Mouse (Mus musculus) hindbrain, embryonic 13.5 days (tissue): ENCODE measurements around the gene Agpat3. TPM values are rescaled to one million over a fixed set of nuclear protein-coding genes. Genes with fewer than 3 reads are reported as not detected.

Experiments used
- ATAC-seq: fragments of 200-750 bp; cut with Nextera tagmentation; 2 replicates; pipeline ENCODE4 v1.8.0; 2017; ENCODE audit warnings: moderate TSS enrichment; ENCODE audit not compliant: low FRiP score
- H3K27ac ChIP-seq: fragments of 300-500 bp; sonication (generic); 2 replicates; pipeline ENCODE4 v1.5.1; 2015; ENCODE audit warnings: inconsistent platforms, mild to moderate bottlenecking, moderate library complexity
- H3K27me3 ChIP-seq: fragments of 300-500 bp; sonication (generic); 2 replicates; pipeline ENCODE4 v1.6.1; 2015; ENCODE audit warnings: mild to moderate bottlenecking, inconsistent platforms
- H3K36me3 ChIP-seq: fragments of 300-500 bp; sonication (generic); 2 replicates; pipeline ENCODE4 v1.6.1; 2015; ENCODE audit warnings: mild to moderate bottlenecking, inconsistent platforms
- H3K4me1 ChIP-seq: fragments of 300-500 bp; sonication (generic); replicated peaks from 2 replicates; pipeline ENCODE4 v1.6.1; 2015; ENCODE audit warnings: inconsistent platforms
- H3K4me2 ChIP-seq: fragments of 300-500 bp; sonication (generic); 2 replicates; pipeline ENCODE4 v1.6.1; 2015; ENCODE audit warnings: inconsistent platforms, mild to moderate bottlenecking, moderate library complexity
- H3K4me3 ChIP-seq: fragments of 300-500 bp; sonication (generic); 2 replicates; pipeline ENCODE4 v1.5.1; 2015; ENCODE audit warnings: mild to moderate bottlenecking, inconsistent platforms
- H3K9ac ChIP-seq: fragments of 300-500 bp; sonication (generic); 2 replicates; pipeline ENCODE4 v1.6.1; 2015; ENCODE audit warnings: mild to moderate bottlenecking, inconsistent platforms
- H3K9me3 ChIP-seq: fragments of 300-500 bp; sonication (generic); 2 replicates; pipeline ENCODE4 v1.6.1; 2016; ENCODE audit warnings: inconsistent platforms
- WGBS: fragments of 180-500 bp; shearing (Covaris S2); methylation state at CpG from one replicate; pipeline ENCODE4 v1.1.7; 2015; 5-methylcytosine and 5-hydroxymethylcytosine counted together
- polyA plus RNA-seq: library from polyadenylated mRNA; unstranded; fragments of >200 nt; fragmentation: Nextera tagmentation; extraction: Ambion mirVana; gene quantifications from 2 replicates; pipeline ENCODE4 v1.2.1, GENCODE M21; 2015

Agpat3 gene
- polyA plus RNA-seq, 1 experiment from 2014 or later, result 51.2 TPM

GRCm38 (mm10) chr10:78236885-78237629 is 115.2 kb downstream of the Agpat3 start:
- Histone ChIP-seq H3K9me3 (no peaks in the 10 kb centered on the region), H3K4me1 (peaks cover 7% of the 10 kb centered on the region), H3K9ac (no peak overlapping the region), H3K36me3 (peaks cover 13% of the 10 kb centered on the region; the same call in 1 of the 2 replicates), H3K4me2 (no peak overlapping the region), H3K4me3 (no peak overlapping the region), H3K27ac (no peak overlapping the region), H3K27me3 (no peaks in the 10 kb centered on the region)
- ATAC-seq, result no peak
- 87% methylated on average over 8 of the region's 8 CpGs for WGBS

- no peak overlapping the region for H3K9ac ChIP-seq
- no peaks in the 10 kb centered on the region for H3K9me3 ChIP-seq
- H3K4me2 ChIP-seq, result no peak overlapping the region
- ATAC-seq, result no peak
- 94% methylated on average over 6 of the region's 6 CpGs for WGBS
- H3K27me3 ChIP-seq, result no peaks in the 10 kb centered on the region
- peaks cover 29% of the 10 kb centered on the region for H3K36me3 ChIP-seq
- no peak overlapping the region for H3K27ac ChIP-seq
- peaks cover 7% of the 10 kb centered on the region; the same call in 1 of the 2 replicates for H3K4me1 ChIP-seq
- no peak overlapping the region for H3K4me3 ChIP-seq
Measured at GRCm38 (mm10) chr10:78233756-78234155, 118.5 kb downstream of the Agpat3 start.

DNA sequence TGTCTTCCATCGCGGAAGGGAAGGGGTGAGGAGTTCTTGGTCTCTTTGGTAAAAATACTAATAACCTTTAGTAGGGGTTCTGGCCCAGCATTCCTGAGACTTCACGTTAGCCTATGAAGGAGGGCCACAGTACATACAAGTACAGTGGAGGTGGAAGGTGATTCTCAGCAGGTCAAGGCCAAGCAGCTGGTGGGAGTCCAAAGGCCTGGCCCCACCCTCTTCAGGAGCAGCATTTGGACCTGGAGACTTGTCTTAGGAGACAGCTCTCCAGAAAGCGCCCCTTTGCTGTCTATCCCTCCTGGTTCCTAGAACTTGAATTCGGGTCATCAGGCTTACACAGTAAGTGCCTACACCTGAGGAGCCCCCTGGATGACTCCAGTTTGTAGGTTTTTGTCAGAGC is 119.1 kb downstream of the Agpat3 start:
- WGBS, result 91% methylated on average over 5 of the region's 5 CpGs

DNA sequence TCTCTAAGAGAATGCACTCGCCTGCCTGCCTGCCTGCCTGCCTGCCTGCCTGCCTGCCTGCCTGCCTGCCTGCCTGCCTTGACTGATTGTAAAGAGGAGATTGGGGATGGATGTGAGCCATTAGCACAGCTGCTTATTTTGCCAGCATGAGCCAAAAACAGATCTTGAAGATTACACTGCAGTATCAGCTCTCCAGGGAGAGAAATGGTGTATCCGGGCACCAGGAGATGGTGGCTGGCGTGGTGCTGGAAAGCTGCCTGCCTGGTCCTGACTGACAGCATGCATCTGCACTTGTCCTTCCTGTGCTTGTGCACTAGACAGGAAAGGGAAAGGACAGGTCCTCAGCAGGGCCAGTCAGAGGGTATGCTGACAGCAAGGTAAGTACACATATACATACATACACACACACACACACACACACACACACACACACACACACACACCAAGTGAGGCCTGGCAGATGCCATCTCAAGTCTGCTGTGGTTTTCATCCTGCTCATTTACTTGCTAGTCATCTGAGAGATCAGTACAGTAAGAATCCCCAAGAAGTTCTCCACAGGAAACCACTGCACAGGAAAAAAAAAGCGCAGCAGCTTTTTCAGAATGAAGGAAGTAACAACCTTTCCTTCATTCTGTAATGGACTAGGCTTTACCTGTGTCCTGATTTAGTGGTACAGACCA is 119.8 kb downstream of the Agpat3 start:
- no peak overlapping the region for H3K4me3 ChIP-seq
- H3K4me2 ChIP-seq, result no peak overlapping the region
- no peak overlapping the region for H3K27ac ChIP-seq
- WGBS, result 86% methylated on average over 4 of the region's 4 CpGs
- H3K4me1 ChIP-seq, result peaks cover 7% of the 10 kb centered on the region; the same call in 1 of the 2 replicates
- H3K36me3 ChIP-seq, result peaks cover 35% of the 10 kb centered on the region
- no peaks in the 10 kb centered on the region for H3K27me3 ChIP-seq
- ATAC-seq, result no peak
- H3K9me3 ChIP-seq, result no peaks in the 10 kb centered on the region
- H3K9ac ChIP-seq, result no peak overlapping the region

More for the DNA sequence above, 119.1 kb downstream of the Agpat3 start:
- no peak overlapping the region for H3K9ac ChIP-seq
- peaks cover 29% of the 10 kb centered on the region for H3K36me3 ChIP-seq
- H3K9me3 ChIP-seq, result no peaks in the 10 kb centered on the region
- ATAC-seq, result no peak
- H3K4me1 ChIP-seq, result peaks cover 7% of the 10 kb centered on the region; the same call in 1 of the 2 replicates
- H3K27me3 ChIP-seq, result no peaks in the 10 kb centered on the region
- H3K27ac ChIP-seq, result no peak overlapping the region
- H3K4me3 ChIP-seq, result no peak overlapping the region
- H3K4me2 ChIP-seq, result no peak overlapping the region

- no peak for ATAC-seq
- 89% methylated on average over 5 of the region's 5 CpGs for WGBS
- Histone ChIP-seq H3K27me3 (no peaks in the 10 kb centered on the region), H3K9me3 (no peaks in the 10 kb centered on the region), H3K36me3 (peaks cover 50% of the 10 kb centered on the region), H3K4me2 (no peak overlapping the region), H3K4me1 (no peaks in the 10 kb centered on the region; the same call in 1 of the 2 replicates), H3K9ac (no peak overlapping the region), H3K4me3 (no peak overlapping the region), H3K27ac (no peak overlapping the region)
Measured at GRCm38 (mm10) chr10:78228560-78228928, 123.7 kb downstream of the Agpat3 start.

GRCm38 (mm10) chr10:78227875-78228559 is 124.3 kb downstream of the Agpat3 start:
- no peak for ATAC-seq
- no peak overlapping the region for H3K4me3 ChIP-seq
- H3K4me2 ChIP-seq, result no peak overlapping the region
- H3K27ac ChIP-seq, result no peak overlapping the region
- 88% methylated on average over 8 of the region's 8 CpGs for WGBS
- H3K9ac ChIP-seq, result no peak overlapping the region
- H3K9me3 ChIP-seq, result no peaks in the 10 kb centered on the region
- no peaks in the 10 kb centered on the region for H3K27me3 ChIP-seq
- peaks cover 50% of the 10 kb centered on the region for H3K36me3 ChIP-seq
- H3K4me1 ChIP-seq, result no peaks in the 10 kb centered on the region; the same call in 1 of the 2 replicates

- Histone ChIP-seq H3K27me3 (no peaks in the 10 kb centered on the region), H3K4me1 (no peaks in the 10 kb centered on the region), H3K4me2 (no peak overlapping the region), H3K4me3 (no peak overlapping the region), H3K9me3 (no peaks in the 10 kb centered on the region), H3K27ac (no peak overlapping the region), H3K9ac (no peak overlapping the region), H3K36me3 (peaks cover 61% of the 10 kb centered on the region)
- no peak for ATAC-seq
- 93% methylated on average over 6 of the region's 6 CpGs for WGBS
Measured at GRCm38 (mm10) chr10:78224136-78224535, 128.2 kb downstream of the Agpat3 start.

DNA sequence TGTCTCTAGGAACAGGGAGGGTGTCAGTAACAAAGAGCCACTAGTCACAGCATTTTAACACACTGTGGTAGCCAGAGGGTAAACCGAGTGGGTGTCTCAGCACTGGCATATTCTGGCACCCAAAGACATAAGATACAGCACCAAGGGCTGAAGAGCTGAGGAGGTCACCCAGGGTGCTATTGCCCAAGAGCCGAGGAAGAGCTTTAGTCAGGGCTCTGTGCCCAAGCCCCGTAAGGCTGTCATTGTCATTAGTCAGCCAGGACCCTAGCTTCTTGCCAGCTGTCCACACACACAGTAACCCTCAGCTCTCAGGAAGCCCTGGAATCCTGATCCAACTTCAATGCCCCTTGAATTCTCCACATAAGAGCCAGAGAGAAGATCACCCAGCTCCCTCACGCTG is 129.4 kb downstream of the Agpat3 start:
- Histone ChIP-seq H3K4me1 (no peaks in the 10 kb centered on the region), H3K4me3 (no peak overlapping the region), H3K27ac (no peak overlapping the region), H3K36me3 (peaks cover 62% of the 10 kb centered on the region), H3K4me2 (no peak overlapping the region), H3K9ac (no peak overlapping the region), H3K27me3 (no peaks in the 10 kb centered on the region), H3K9me3 (no peaks in the 10 kb centered on the region)
- 78% methylated on average over 4 of the region's 4 CpGs for WGBS
- no peak for ATAC-seq

DNA sequence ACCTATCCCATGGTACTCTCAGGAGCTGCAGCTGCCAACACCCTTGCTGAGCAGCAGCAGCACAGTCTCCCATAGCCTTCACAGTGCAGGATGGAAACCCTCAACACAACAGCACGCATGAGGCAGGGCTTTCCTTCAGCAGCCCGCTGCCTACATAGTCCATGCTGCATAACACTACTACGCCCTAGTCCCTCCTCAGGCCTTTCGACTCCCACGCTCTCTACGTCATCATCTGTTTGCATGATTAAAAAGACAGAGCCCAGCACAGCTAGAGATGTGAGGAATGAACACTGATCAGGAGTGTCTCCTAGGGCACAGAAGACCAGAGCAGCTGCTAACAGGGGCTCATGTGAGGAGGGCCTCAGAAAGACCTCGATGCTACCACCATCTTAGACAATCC is 131.0 kb downstream of the Agpat3 start:
- WGBS, result 92% methylated on average over 7 of the region's 7 CpGs
- no peak overlapping the region for H3K27ac ChIP-seq
- no peaks in the 10 kb centered on the region for H3K4me1 ChIP-seq
- H3K27me3 ChIP-seq, result no peaks in the 10 kb centered on the region
- H3K9me3 ChIP-seq, result no peaks in the 10 kb centered on the region
- no peak overlapping the region for H3K9ac ChIP-seq
- no peak overlapping the region for H3K4me2 ChIP-seq
- no peak for ATAC-seq
- H3K36me3 ChIP-seq, result peaks cover 64% of the 10 kb centered on the region
- no peak overlapping the region for H3K4me3 ChIP-seq

DNA sequence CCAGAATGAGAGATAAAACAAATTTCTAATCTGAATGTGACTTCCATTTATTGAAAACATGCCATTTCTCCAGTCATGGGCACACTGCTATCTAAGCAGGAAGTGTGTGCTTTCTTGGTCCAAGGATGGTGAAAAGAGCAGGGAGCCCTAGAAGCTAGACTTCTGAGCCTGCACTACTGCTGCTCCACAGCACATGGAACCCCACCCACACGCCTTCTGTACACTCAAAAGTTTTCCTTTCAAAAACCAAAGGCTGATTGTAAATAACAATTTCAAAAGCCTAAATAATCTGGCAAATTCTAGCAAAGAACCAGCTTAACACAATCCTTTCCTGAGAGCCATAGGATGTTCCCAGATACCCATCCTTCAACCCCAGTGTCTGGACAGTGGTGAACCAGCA is 132.8 kb downstream of the Agpat3 start:
- no peaks in the 10 kb centered on the region for H3K4me1 ChIP-seq
- no peaks in the 10 kb centered on the region for H3K9me3 ChIP-seq
- ATAC-seq, result no peak
- no peak overlapping the region for H3K4me3 ChIP-seq
- peaks cover 76% of the 10 kb centered on the region for H3K36me3 ChIP-seq
- WGBS, result 94% methylated on average over 1 of the region's 1 CpGs
- H3K27ac ChIP-seq, result no peak overlapping the region
- H3K4me2 ChIP-seq, result no peak overlapping the region
- H3K9ac ChIP-seq, result no peak overlapping the region
- H3K27me3 ChIP-seq, result no peaks in the 10 kb centered on the region
